Mouse (Mus musculus) embryonic facial prominence, embryonic 12.5 days (tissue): Measurements from ENCODE around the gene Eif4a2. TPM values are rescaled to one million over a fixed set of nuclear protein-coding genes. Genes with fewer than 3 reads are reported as not detected.
A peak's percentile ranks its signal among the peaks of the same experiment; 100 is the strongest.
"Not testable (repeated sequence)": the region's sequence is repeated elsewhere in the genome, so short reads cannot be mapped to it uniquely, and the experiment has no call there.

Source experiments
- ATAC-seq: fragments of 200-750 bp; cut with Nextera tagmentation; 2 replicates; pipeline ENCODE4 v1.8.0; 2017; ENCODE audit not compliant: insufficient number of reproducible peaks, insufficient read depth, low FRiP score, low TSS enrichment
- H3K27ac ChIP-seq: fragments of 300-500 bp; sonication (generic); 2 replicates; pipeline ENCODE4 v1.5.1; 2016; ENCODE audit warnings: mild to moderate bottlenecking
- H3K27me3 ChIP-seq: fragments of 300-500 bp; sonication (generic); 2 replicates; pipeline ENCODE4 v1.6.1; 2016; ENCODE audit warnings: mild to moderate bottlenecking, moderate library complexity
- H3K36me3 ChIP-seq: fragments of 300-500 bp; sonication (generic); 2 replicates; pipeline ENCODE4 v1.6.1; 2016; ENCODE audit warnings: mild to moderate bottlenecking
- H3K4me1 ChIP-seq: fragments of 300-500 bp; sonication (generic); 2 replicates; pipeline ENCODE4 v1.6.1; 2016
- H3K4me2 ChIP-seq: fragments of 300-500 bp; sonication (generic); replicated peaks from 2 replicates; pipeline ENCODE4 v1.6.1; 2016; ENCODE audit warnings: mild to moderate bottlenecking, moderate library complexity
- H3K4me3 ChIP-seq: fragments of 300-500 bp; sonication (generic); 2 replicates; pipeline ENCODE4 v1.5.1; 2016; ENCODE audit warnings: mild to moderate bottlenecking
- H3K9ac ChIP-seq: fragments of 300-500 bp; sonication (generic); 2 replicates; pipeline ENCODE4 v1.6.1; 2016; ENCODE audit warnings: mild to moderate bottlenecking, moderate library complexity
- H3K9me3 ChIP-seq: fragments of 300-500 bp; sonication (generic); 2 replicates; pipeline ENCODE4 v1.6.1; 2016; ENCODE audit warnings: mild to moderate bottlenecking, moderate library complexity
- WGBS: fragments of 180-500 bp; shearing (Covaris S2); methylation state at CpG from one replicate; pipeline ENCODE4 v1.1.7; 2016; 5-methylcytosine and 5-hydroxymethylcytosine counted together
- polyA plus RNA-seq: library from polyadenylated mRNA; unstranded; fragments of >200 nt; fragmentation: Nextera tagmentation; extraction: Ambion mirVana; gene quantifications from 2 replicates; pipeline ENCODE4 v1.2.1, GENCODE M21; 2016

Eif4a2 gene
- polyA plus RNA-seq, 1 experiment from 2014 or later: 251 TPM

- not testable (repeated sequence) for H3K9me3 ChIP-seq, H3K4me2 ChIP-seq, H3K9ac ChIP-seq, H3K27me3 ChIP-seq, H3K36me3 ChIP-seq, H3K4me1 ChIP-seq, H3K4me3 ChIP-seq, H3K27ac ChIP-seq, ATAC-seq
- 94% methylated on average over 5 of the region's 5 CpGs for WGBS
These were observed 11.7 kb upstream of the Eif4a2 start for GRCm38 (mm10) chr16:23095581-23095980.

- not testable (repeated sequence) for H3K4me3 ChIP-seq, H3K36me3 ChIP-seq, H3K9me3 ChIP-seq, ATAC-seq, H3K27me3 ChIP-seq, H3K27ac ChIP-seq, H3K9ac ChIP-seq, H3K4me1 ChIP-seq, H3K4me2 ChIP-seq
- 68% methylated on average over 1 of the region's 1 CpGs for WGBS
These were observed 10.4 kb upstream of the Eif4a2 start for GRCm38 (mm10) chr16:23096886-23097285.

- not testable (repeated sequence) for H3K4me3 ChIP-seq, ATAC-seq, H3K4me2 ChIP-seq, H3K27me3 ChIP-seq, H3K27ac ChIP-seq, H3K9ac ChIP-seq, H3K36me3 ChIP-seq, H3K4me1 ChIP-seq, H3K9me3 ChIP-seq
- WGBS: 83% methylated on average over 8 of the region's 8 CpGs
These were observed 9.7 kb upstream of the Eif4a2 start for GRCm38 (mm10) chr16:23097290-23098104.

- H3K4me3 ChIP-seq, H3K4me2 ChIP-seq, H3K9ac ChIP-seq, H3K36me3 ChIP-seq, H3K27me3 ChIP-seq, ATAC-seq, H3K9me3 ChIP-seq, H3K27ac ChIP-seq: not testable (repeated sequence)
- WGBS: 98% methylated on average over 1 of the region's 1 CpGs
- peaks cover 12% of the 10 kb centered on the region for H3K4me1 ChIP-seq
These were observed 9.2 kb upstream of the Eif4a2 start for GRCm38 (mm10) chr16:23098105-23098452.

GRCm38 (mm10) chr16:23099632-23100031, 7.6 kb upstream of the Eif4a2 start:
- Histone ChIP-seq H3K27me3 (0 out of 2 replicates have a peak, but pooled peaks cover 6% of the 10 kb centered on the region), H3K4me2 (peak overlapping the region; percentile 53), H3K4me1 (peaks cover 12% of the 10 kb centered on the region), H3K27ac (no peak overlapping the region), H3K9me3 (no peaks in the 10 kb centered on the region), H3K9ac (peak overlapping the region; percentile 43; the same call in 1 of the 2 replicates), H3K36me3 (no peaks in the 10 kb centered on the region), H3K4me3 (peak overlapping the region; percentile 34)
- 4% methylated on average over 12 of the region's 12 CpGs for WGBS
- ATAC-seq: no peak

GRCm38 (mm10) chr16:23100099-23100575, 7.1 kb upstream of the Eif4a2 start:
- Histone ChIP-seq H3K27me3 (0 out of 2 replicates have a peak, but pooled peaks cover 6% of the 10 kb centered on the region), H3K9me3 (no peaks in the 10 kb centered on the region), H3K4me1 (peaks cover 12% of the 10 kb centered on the region), H3K4me2 (peak overlapping the region; percentile 53), H3K9ac (peak overlapping the region; percentile 43; the same call in 1 of the 2 replicates), H3K36me3 (no peaks in the 10 kb centered on the region), H3K4me3 (peak overlapping the region; percentile 34), H3K27ac (no peak overlapping the region)
- ATAC-seq: no peak
- 3% methylated on average over 9 of the region's 9 CpGs for WGBS

GRCm38 (mm10) chr16:23100613-23101012, 6.6 kb upstream of the Eif4a2 start:
- ATAC-seq: no peak
- Histone ChIP-seq H3K36me3 (no peaks in the 10 kb centered on the region), H3K9me3 (no peaks in the 10 kb centered on the region), H3K4me2 (peak overlapping the region; percentile 53), H3K27me3 (0 out of 2 replicates have a peak, but pooled peaks cover 6% of the 10 kb centered on the region), H3K9ac (peak overlapping the region; percentile 43; the same call in 1 of the 2 replicates), H3K27ac (no peak overlapping the region), H3K4me1 (peaks cover 12% of the 10 kb centered on the region), H3K4me3 (peak overlapping the region; percentile 34)
- 9% methylated on average over 10 of the region's 10 CpGs for WGBS

GRCm38 (mm10) chr16:23102340-23103037, 4.8 kb upstream of the Eif4a2 start:
- H3K4me1 ChIP-seq: peaks cover 12% of the 10 kb centered on the region
- H3K27ac ChIP-seq: no peak overlapping the region
- 14% methylated on average over 15 of the region's 15 CpGs for whole genome bisulfite sequencing
- 0 out of 2 replicates have a peak, but pooled peaks cover 6% of the 10 kb centered on the region for H3K27me3 ChIP-seq
- H3K4me3 ChIP-seq: peak overlapping the region; percentile 31
- H3K36me3 ChIP-seq: no peaks in the 10 kb centered on the region
- peak overlapping the region; percentile 36; the same call in 1 of the 2 replicates for H3K9ac ChIP-seq
- no peaks in the 10 kb centered on the region for H3K9me3 ChIP-seq
- peak overlapping the region; percentile 53 for H3K4me2 ChIP-seq
- no peak for ATAC-seq

- Histone ChIP-seq H3K27ac (no peak overlapping the region), H3K27me3 (0 out of 2 replicates have a peak, but pooled peaks cover 6% of the 10 kb centered on the region), H3K9me3 (no peaks in the 10 kb centered on the region), H3K9ac (peak overlapping the region; percentile 36; the same call in 1 of the 2 replicates), H3K4me2 (peak overlapping the region; percentile 53), H3K4me3 (peak overlapping the region; percentile 31), H3K4me1 (peaks cover 12% of the 10 kb centered on the region), H3K36me3 (no peaks in the 10 kb centered on the region)
- 42% methylated on average over 17 of the region's 17 CpGs for WGBS
- no peak for ATAC-seq
These were observed 4.1 kb upstream of the Eif4a2 start for GRCm38 (mm10) chr16:23103038-23103745.

GRCm38 (mm10) chr16:23103841-23104240, 3.4 kb upstream of the Eif4a2 start:
- ATAC-seq: no peak
- no peaks in the 10 kb centered on the region for H3K9me3 ChIP-seq
- no peak overlapping the region for H3K9ac ChIP-seq
- H3K27me3 ChIP-seq: 0 out of 2 replicates have a peak, but pooled peaks cover 6% of the 10 kb centered on the region
- no peak overlapping the region for H3K4me3 ChIP-seq
- no peak overlapping the region for H3K4me2 ChIP-seq
- 64% methylated on average over 2 of the region's 2 CpGs for WGBS
- no peak overlapping the region for H3K27ac ChIP-seq
- peaks cover 2% of the 10 kb centered on the region; the same call in 1 of the 2 replicates for H3K36me3 ChIP-seq
- H3K4me1 ChIP-seq: peaks cover 12% of the 10 kb centered on the region

- ATAC-seq: no peak
- H3K4me1 ChIP-seq: peaks cover 19% of the 10 kb centered on the region; the same call in 1 of the 2 replicates
- H3K4me2 ChIP-seq: no peak overlapping the region
- H3K36me3 ChIP-seq: peaks cover 22% of the 10 kb centered on the region
- no peak overlapping the region for H3K9ac ChIP-seq
- no peaks in the 10 kb centered on the region for H3K9me3 ChIP-seq
- H3K4me3 ChIP-seq: no peak overlapping the region
- 57% methylated on average over 7 of the region's 7 CpGs for whole genome bisulfite sequencing
- H3K27ac ChIP-seq: no peak overlapping the region
- H3K27me3 ChIP-seq: no peaks in the 10 kb centered on the region
These were observed 1.1 kb upstream of the Eif4a2 start for GRCm38 (mm10) chr16:23106121-23106520.
